Mouse (Mus musculus) effector memory CD4-positive, alpha-beta T cell, adult 5 months (primary cell): ENCODE data around the gene Tll1. TPM values are rescaled to one million over a fixed set of nuclear protein-coding genes. Genes with fewer than 3 reads are reported as not detected.

Experiments
- polyA plus RNA-seq: library from polyadenylated mRNA; unstranded; fragments of 100-300 nt; shearing (Covaris generic); gene quantifications from one replicate; pipeline ENCODE4 v1.2.1, GENCODE M21; 2017

The Tll1 gene
- 0.16 TPM for polyA plus RNA-seq

GRCm38 (mm10) chr8:64206024-64206385 lies at the start of gene Tll1:
TSS of gene Tll1 (minus strand) at chr8:64206271.

